ENCODE assay signal across 8 mouse cellular contexts in genomic region chr6:29758417-29758816, GRCm38 (mm10). TPM values are rescaled to one million over a fixed set of nuclear protein-coding genes. Genes with fewer than 3 reads are reported as not detected.
DNase-seq lines count a peak whose midpoint lies in the region; ATAC-seq and TF ChIP-seq lines count a peak whose summit lies in the region.

No protein-coding gene starts in this region.

- WGBS in embryonic facial prominence, embryonic 14.5 days, result 40% methylated on average over 4 of the region's 4 CpGs

- H3K27me3 ChIP-seq in E14TG2a.4 (ENCODE audit: insufficient read depth, low read length), result peaks cover 4% of the 10 kb centered on the region; the same call in 1 of the 2 replicates
- H3K27me3 ChIP-seq in embryonic facial prominence, embryonic 14.5 days (replicated peaks; ENCODE audit: control insufficient read depth, insufficient read depth, low read length), result no peaks in the 10 kb centered on the region

- H3K9ac ChIP-seq in embryonic facial prominence, embryonic 14.5 days (ENCODE audit: low read depth, low read length), result no peak overlapping the region

- peaks cover 35% of the 10 kb centered on the region for H3K4me1 ChIP-seq in E14TG2a.4 (replicated peaks; ENCODE audit: low read depth, low read length)
- no peaks in the 10 kb centered on the region for H3K4me1 ChIP-seq in embryonic facial prominence, embryonic 14.5 days (ENCODE audit: control insufficient read depth, insufficient read depth, low read length)

- H3K36me3 ChIP-seq in E14TG2a.4 (ENCODE audit: insufficient read depth, low read length), result peaks cover 15% of the 10 kb centered on the region
- peaks cover 76% of the 10 kb centered on the region for H3K36me3 ChIP-seq in embryonic facial prominence, embryonic 14.5 days (ENCODE audit: control insufficient read depth, insufficient read depth, low read length)

- peak; percentile 91 for TF ChIP-seq CTCF in E14TG2a.4 (conservative IDR thresholded peaks at IDR 0.05; ENCODE audit: low read length)

- peak overlapping the region; percentile 33; the same call in 1 of the 2 replicates for H3K4me3 ChIP-seq in E14TG2a.4 (replicated peaks; ENCODE audit: low read length)
- H3K4me3 ChIP-seq in embryonic facial prominence, embryonic 14.5 days (ENCODE audit: low read depth, low read length), result no peak overlapping the region

- H3K9me3 ChIP-seq in E14TG2a.4 (ENCODE audit: low read length), result no peaks in the 10 kb centered on the region
- no peaks in the 10 kb centered on the region for H3K9me3 ChIP-seq in embryonic facial prominence, embryonic 14.5 days (ENCODE audit: control insufficient read depth, low read length)

- no peak overlapping the region for H3K4me2 ChIP-seq in embryonic facial prominence, embryonic 14.5 days (ENCODE audit: low read depth, low read length)

- intact Hi-C loops in heart, postnatal 10 days (cut with DNase I), result loop anchor here (1.0 to 2.0 kb wide), 2 partner anchors 46 to 60 kb away; no protein-coding TSS in a partner anchor

- peak; percentile 71 to 83 for DNase-seq in adrenal gland, postnatal 36 days
- peak; percentile 84 for DNase-seq in embryonic facial prominence, embryonic 14.5 days (ENCODE audit: low spot score)
- DNase-seq in heart, postnatal 10 days, result peak; percentile 80 to 90
- DNase-seq in layer of hippocampus, adult 18-20 months (ENCODE audit: low spot score in 2 of 2), result peak; percentile 68 to 90
- peak; percentile 84 for DNase-seq in lung, postnatal 10 days
- peak; percentile 78 to 83 for DNase-seq in right cerebral cortex, postnatal 10 days (ENCODE audit: low spot score in 2 of 2)
- peak; percentile 48 for DNase-seq in yolk sac, embryonic 10.5 days (ENCODE audit: low spot score)

- no peak overlapping the region for H3K27ac ChIP-seq in embryonic facial prominence, embryonic 14.5 days (replicated peaks; ENCODE audit: low read depth, low read length)

- peak; percentile 48 for ATAC-seq in embryonic facial prominence, embryonic 14.5 days (ENCODE audit: low read depth)

RNA-seq across cellular contexts. Expression of gene Ahcyl2, which starts 9.4 kb away (rescaled TPM):
- 100 to 1,000 TPM; 116 to 172 TPM for total RNA-seq in adrenal gland, postnatal 36 days (2021)
- polyA plus RNA-seq in embryonic facial prominence, embryonic 14.5 days (2014; fragmentation: Nextera tagmentation; extraction: Ambion mirVana), result 12.6 and 14.0 TPM in 2 replicates
- total RNA-seq in heart, postnatal 10 days (2021), result 10 to 100 TPM; 14.9 to 18.0 TPM
- 100 to 1,000 TPM; 231 to 237 TPM for total RNA-seq in layer of hippocampus, adult 18-20 months (2021)

RNA-seq across cellular contexts. Expression of gene Smo, which starts 23.1 kb away (rescaled TPM):
- 10 to 100 TPM; 41.6 to 50.4 TPM for total RNA-seq in adrenal gland, postnatal 36 days (2021)
- polyA plus RNA-seq in embryonic facial prominence, embryonic 14.5 days (2014; fragmentation: Nextera tagmentation; extraction: Ambion mirVana), result 45.5 and 48.9 TPM in 2 replicates
- 10 to 100 TPM; 24.2 to 27.3 TPM for total RNA-seq in heart, postnatal 10 days (2021)
- 10 to 100 TPM; 17.1 to 18.6 TPM for total RNA-seq in layer of hippocampus, adult 18-20 months (2021)

Comparison
In these comparisons a context has a peak if more than half of its experiments do, and no peak if none do; other contexts are left out.
1. RNA of gene Ahcyl2, which starts 9.4 kb away (total RNA-seq): 231 to 237 TPM in layer of hippocampus, adult 18-20 months and 116 to 172 TPM in adrenal gland, postnatal 36 days; 14.9 to 18.0 TPM in heart, postnatal 10 days; every median in the first group is over 4 times any median in the second.
2. Peak in every context shown above with its lines, with median percentiles within 50 percentile points of each other: DNase-seq.